Mouse (Mus musculus): ENCODE measurements at regions not wholly inside any gene's neighbourhood (a gene's known extent, or its start where the extent isn't known, plus 50 kb on each side); places are given as distances from the start of the nearest gene placed in this dataset.
A peak's percentile ranks its signal among the peaks of the same experiment; 100 is the strongest.

DNA sequence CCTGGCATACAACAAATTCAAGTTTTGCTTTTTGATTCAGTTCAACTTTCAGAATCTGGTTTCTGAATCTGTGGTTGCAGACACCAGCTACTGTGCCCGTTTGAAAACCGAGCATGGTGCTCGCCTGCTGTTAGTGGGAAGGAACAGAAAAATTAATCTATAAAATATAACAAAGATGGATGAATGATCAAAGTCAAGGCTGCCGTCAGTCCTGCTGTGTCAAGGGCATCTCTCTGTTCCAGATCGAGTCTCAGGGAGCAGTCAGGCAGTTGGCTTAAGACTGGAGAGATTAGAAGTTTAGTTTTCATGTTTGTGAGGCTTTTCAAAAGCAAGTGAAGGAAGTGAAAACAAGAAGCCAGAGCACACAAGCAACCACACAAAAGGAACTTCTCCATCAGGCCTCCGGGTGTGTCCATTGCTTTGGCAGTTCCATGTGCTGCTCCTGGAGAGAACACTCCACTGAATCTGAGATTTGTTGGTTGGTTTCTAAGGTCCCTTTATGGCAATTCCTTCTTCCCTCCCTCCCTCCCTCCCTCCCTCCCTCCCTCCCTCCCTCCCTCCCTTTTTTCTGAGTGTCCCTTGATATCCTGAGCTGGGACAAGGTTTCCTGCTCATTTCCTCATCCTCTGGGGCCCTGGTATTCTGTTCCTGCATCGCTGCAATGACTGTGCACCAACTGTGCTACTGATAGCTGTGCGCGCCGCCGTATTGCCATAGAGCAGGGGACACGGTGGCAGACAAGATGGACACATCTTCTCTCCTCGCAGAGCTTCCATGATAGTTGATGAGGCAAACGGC is 145.4 kb upstream of the Serp2 start:
- DNase-seq: no peak

- DNase-seq: no peak
Measured at GRCm38 (mm10) chr14:76701304-76701703, 144.6 kb upstream of the Serp2 start.

GRCm38 (mm10) chr14:76700796-76701195 is 144.1 kb upstream of the Serp2 start:
- no peak for DNase-seq

- DNase-seq: no peak
Measured at GRCm38 (mm10) chr14:76700190-76700589, 143.5 kb upstream of the Serp2 start.

- DNase-seq: peak; percentile 42 to 63
Measured at GRCm38 (mm10) chr14:76698718-76699402, 142.2 kb upstream of the Serp2 start.

DNA sequence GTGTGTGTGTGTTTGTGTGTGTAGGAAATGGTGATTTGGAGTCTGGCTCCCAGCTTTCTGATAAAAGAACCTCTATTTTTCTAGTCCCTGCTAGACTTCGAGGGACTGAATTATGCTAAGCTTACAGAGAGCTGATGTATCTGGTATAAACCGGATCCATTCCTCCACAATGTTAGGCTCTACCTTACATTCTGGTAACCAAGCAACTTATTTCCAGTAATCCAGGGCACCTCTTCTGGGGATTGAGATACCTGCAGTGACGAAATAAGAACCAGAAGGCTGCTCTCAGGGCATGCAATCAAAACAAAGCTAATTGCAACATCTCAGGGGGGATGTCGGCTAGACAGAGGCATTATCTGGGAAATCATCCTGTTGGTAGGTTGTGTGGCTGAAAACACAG is 140.0 kb upstream of the Serp2 start:
- no peak for DNase-seq

GRCm38 (mm10) chr14:76695691-76696355 is 139.1 kb upstream of the Serp2 start:
- DNase-seq: peak in 1 of 2 experiments; percentile 43

GRCm38 (mm10) chr14:76694894-76695293 is 138.2 kb upstream of the Serp2 start:
- no peak for DNase-seq

DNA sequence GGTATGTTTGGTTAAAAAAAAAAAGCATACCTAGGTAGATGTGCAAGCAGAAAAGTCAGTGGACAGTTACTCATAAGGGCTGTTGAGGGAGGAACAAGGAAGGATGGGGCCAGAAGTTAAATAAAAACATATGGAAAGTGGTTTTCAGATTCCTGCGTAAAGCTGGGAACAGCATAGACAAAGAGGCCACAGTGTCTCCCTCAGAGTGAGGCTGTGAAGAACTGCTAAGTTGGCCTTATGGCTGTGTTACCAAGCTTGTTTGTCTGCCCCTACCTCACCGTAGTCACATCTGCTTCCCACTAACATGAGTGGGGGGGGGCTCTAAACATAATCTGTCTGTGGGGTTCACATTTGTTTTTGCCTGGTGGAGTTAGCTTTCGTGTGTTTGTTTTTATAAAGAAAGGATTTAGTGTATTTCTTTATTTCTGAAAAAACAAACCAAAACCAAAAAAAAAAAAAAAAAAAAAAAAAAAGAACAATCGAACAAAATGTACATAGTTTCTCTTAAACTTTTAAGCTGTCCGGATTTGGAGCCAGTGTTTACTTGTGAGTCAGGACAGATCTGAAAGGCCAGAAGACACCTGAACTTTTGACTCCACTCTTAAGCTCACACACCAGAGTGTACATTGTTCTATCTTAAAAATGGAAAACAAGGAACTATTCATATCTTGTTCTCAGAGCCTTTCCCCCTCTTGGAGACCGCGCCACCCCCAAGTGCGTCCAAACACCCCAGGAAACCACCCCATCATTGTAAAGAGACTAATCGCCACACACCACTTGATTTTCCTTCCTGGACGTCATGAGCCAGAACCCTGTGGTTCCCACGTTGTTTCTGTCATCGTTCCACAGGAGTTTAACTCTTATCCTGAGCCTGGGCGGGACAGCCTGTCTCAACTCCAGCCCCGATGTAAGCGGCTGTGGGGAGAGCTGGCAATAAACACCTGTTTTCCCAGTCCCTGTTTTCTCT is 136.9 kb upstream of the Serp2 start:
- DNase-seq: peak in 1 of 2 experiments; percentile 41

DNA sequence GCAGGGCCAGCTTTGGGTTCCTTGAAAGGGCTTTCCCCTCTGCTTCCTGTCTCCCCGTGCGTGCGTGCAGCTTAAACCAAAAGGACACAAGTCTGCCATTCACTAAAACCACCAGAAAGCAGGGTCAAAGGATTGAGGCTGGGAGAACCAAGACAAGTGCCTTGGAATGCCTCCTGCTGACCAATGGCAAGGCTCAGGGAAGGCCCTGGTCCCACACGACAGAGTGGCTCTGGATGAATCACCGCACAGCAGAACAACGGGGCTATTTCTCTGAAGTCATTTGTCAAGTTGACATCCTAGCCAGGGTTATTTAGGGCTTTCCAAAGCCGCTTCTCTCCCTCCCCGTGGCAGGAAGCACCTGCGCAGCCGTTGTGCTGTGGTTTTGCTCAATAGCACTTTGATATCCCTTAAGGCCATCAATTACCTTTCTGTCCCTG is 131.3 kb upstream of the Serp2 start:
- peak; percentile 42 to 60 for DNase-seq

GRCm38 (mm10) chr14:76686762-76687453 is 130.2 kb upstream of the Serp2 start:
- no peak for DNase-seq

DNA sequence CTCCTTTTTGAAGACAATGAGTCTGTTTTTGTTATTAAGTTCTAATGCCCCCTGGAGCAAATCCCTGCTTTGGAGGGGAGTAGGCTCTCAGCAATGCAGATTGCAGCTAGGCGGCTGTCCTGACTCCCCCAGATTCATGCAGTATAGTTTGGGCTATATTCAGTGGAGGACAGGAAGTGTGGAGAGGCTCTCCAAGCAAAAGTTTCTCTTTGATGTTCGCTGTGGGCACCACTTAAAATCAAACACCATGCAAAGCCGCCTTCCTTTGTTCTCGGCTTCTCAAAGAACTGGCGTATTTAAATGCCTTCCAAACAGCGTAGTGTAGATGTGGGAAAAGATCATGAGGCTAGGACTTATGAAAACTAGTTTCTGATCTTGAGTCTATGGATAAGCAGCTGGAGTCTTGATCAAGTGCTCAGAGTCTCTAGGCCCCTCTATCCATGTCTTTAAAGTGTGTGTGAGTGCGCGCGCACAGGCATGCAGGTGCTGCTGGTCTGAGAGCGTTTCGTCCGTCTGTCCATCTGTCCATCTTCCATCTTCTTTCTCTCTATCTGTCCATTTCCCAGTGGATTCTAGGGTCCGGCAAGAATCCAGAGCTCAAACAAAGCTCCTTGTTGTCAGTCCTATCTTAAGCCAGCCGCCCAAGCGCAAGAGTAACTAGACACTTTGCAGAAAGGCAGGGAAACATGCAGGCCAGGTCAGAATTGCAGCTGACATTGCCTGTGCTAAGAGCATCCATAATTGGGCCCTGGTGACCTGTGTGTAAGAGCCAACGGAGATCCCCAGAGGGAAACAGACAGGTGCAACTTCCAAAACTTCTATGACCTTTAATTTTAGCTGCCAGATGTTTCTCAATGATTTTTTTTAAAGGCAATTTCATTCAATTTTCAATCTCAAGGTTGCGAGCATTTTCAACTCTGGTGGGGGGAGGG is 129.4 kb upstream of the Serp2 start:
- DNase-seq: peak in 1 of 2 experiments; percentile 33

DNA sequence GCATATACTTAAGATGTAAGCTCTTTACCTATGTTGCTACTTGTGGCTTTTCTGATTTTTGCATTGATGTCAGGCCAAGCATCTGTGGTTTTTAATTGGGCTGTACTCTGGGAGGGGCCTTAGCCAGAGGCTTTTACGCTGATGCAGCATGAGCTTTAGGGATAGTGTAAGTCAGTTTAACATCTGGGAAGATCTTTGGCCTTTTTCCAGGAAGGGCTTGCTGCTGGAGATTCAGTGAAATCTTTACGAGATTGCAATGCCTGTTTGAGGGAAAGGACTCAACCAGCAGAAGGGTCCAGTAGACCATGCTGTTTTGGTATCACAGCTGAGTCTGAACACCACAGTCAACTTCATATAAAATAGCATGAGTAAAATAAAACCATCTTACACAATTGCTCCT is 127.6 kb upstream of the Serp2 start:
- no peak for DNase-seq

DNA sequence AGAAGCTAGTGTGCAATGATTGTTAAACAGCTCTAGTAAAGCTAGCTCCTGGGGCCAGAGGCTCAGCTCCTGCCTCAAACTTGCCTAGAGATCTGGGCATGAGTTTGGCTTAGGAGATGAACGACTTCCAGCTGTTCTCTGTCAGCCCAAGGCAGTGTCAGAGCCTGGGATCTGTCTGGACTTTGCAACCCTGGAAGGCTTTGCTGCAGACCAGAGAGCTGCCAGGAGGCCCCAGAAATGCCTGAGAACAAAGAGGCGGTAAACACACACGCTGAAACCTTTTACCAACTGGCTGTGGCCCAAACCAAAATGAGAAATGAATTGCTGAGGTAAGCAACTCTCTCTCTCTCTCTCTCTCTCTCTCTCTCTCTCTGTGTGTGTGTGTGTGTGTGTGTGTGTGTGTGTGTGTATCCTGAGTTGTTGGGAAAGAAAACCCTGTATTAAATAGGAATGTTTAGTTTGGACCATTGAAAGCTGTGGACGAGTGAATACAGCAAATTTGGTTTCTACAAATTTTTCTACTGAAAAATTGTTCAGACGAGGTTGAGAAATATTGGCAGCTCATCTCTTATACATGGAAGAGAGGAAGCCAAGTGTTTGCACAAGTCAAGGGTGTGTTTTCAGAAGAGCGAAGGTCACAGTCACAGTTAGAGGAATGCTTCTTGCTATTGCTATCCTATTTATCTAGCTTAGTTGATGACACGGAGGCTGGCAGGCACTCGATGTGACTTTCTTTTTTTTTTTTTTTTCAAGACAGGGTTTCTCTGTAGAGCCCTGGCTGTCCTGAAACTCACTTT is 125.1 kb upstream of the Serp2 start:
- DNase-seq: peak; percentile 63 to 74

GRCm38 (mm10) chr14:76678512-76679134 is 121.9 kb upstream of the Serp2 start:
- DNase-seq: peak in 1 of 2 experiments; percentile 28

GRCm38 (mm10) chr14:76674949-76675348 is 118.3 kb upstream of the Serp2 start:
- peak; percentile 37 to 45 for DNase-seq

DNA sequence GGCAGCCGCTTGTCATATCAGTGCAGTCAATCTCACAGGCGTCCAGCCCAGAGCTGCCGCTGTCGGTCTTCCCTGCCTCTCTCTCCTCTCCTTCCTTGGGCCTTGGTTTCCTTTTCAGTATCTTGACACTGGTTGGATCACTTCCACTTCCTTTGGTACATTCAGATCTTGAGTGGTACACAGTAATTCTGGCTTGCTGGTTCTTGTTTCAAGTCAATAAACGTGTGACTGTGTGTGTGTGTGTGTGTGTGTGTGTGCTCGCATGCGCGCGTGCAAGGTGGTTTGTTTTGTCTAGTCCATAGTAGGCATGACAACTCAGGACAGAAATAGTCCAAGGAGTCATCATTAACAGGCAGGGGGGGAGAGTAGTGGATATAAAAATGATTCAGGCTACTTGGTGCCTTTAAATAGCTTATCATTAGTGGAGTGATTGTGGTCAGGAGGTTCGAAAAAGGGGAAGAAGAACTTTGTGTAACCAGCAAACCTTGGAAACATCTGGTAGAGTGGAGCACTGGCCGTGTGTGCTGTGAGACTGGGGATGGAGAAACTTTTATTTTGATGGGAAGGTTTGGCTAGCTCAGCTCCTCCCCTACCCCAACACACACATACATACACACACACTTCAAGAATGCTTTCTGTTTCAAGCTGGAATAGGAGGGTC is 117.1 kb upstream of the Serp2 start:
- no peak for DNase-seq

DNA sequence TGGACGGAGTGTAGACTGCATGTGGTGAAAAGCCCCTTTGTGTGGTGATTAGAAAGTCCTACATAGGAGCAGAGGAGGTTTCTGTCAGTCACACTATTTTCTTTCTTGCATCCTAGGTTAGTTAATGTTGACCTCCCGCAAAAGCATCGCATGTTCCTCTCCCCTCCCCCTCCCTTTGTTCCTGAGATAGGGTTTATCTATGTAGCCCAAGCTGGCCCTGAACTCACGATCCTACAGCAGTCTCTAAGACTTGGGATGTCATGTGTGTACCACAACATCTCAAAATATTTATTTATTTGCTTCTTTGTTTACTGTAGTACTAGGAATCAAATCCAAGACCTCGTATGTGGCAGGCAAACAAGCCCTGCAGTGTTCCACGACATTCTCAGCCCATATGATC is 116.2 kb upstream of the Serp2 start:
- no peak for DNase-seq

- no peak for DNase-seq
Measured at GRCm38 (mm10) chr14:76672442-76672841, 115.8 kb upstream of the Serp2 start.

All from kidney, postnatal 4 days (tissue).